In the genomic region with DNA sequence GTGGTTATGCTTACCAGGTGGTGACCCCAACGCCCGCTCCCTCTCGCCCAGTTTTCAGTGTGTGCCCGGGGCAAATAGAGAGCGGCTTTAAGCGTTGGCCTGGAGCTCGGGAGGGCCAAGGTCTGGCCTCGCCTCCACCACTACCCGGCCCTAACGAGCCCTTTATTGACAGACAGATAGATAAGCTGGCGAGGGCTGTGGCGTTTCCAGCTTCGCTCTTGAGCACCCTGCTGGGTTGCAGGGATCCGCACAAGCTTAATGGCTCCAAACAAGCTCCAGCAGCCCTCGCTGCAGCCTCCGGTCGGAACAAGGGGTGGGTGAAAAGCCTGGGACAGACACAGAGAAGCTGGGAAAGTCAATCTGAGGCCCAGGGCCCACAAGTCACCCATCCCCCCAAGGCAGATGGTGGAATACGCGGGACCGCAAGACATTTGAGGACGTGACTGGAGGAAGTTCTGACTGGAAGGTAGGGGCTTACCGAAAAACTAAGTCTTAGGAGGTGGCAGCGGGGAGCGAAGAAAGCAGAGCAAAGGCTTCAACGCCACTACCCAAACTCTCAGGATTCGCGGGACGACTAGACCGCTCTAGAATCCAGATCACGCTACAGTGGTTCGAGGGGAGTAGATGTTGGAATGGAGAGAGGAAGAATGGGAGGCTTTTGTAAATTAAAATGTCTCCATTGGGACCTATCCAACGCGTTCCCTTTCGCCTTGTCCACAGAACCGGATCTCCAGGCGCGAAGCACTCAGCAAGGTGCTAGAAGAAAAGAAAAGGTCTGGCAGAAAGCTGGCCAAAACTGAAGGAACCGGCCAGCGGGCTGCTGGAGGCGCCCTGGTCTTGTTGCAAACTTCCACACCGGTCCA, we compare ENCODE assay signal across 12 mouse cellular contexts. TPM values are rescaled to one million over a fixed set of nuclear protein-coding genes. Genes with fewer than 3 reads are reported as not detected.
A peak's percentile ranks its signal among the peaks of the same experiment; 100 is the strongest.
DNase-seq lines count a peak whose midpoint lies in the region; ATAC-seq lines count a peak whose summit lies in the region.
"Had no signal": no experiment of that assay in that cellular context is flagged by ENCODE, and none has a peak within 500 bp of the region (broad histone marks: within the 10 kb centered on the region; RNA-seq: fewer than 3 reads in every experiment).

No protein-coding gene starts in this region.

- peaks cover 83% of the 10 kb centered on the region for H3K27me3 ChIP-seq in hindbrain, embryonic 11.5 days (ENCODE audit: control insufficient read depth, insufficient read depth, low read length)
- H3K27me3 ChIP-seq in hindbrain, embryonic 13.5 days, result peaks cover 99% of the 10 kb centered on the region
- H3K27me3 ChIP-seq in hindbrain, embryonic 16.5 days (replicated peaks; ENCODE audit: control insufficient read depth, insufficient read depth, low read length), result peaks cover 63% of the 10 kb centered on the region

- H3K4me3 ChIP-seq in hindbrain, embryonic 11.5 days (ENCODE audit: low read depth, low read length), result no peak overlapping the region
- no peak overlapping the region for H3K4me3 ChIP-seq in hindbrain, embryonic 13.5 days
- no peak overlapping the region for H3K4me3 ChIP-seq in hindbrain, embryonic 16.5 days (ENCODE audit: low read length)
- H3K4me3 ChIP-seq: embryonic facial prominence, embryonic 13.5 days; heart, embryonic 13.5 days had no signal

- no peaks in the 10 kb centered on the region for H3K9me3 ChIP-seq in hindbrain, embryonic 11.5 days (ENCODE audit: control insufficient read depth, low read length)
- H3K9me3 ChIP-seq in hindbrain, embryonic 13.5 days, result no peaks in the 10 kb centered on the region
- no peaks in the 10 kb centered on the region for H3K9me3 ChIP-seq in hindbrain, embryonic 16.5 days (ENCODE audit: control insufficient read depth, low read length)
- H3K9me3 ChIP-seq: embryonic facial prominence, embryonic 13.5 days; heart, embryonic 13.5 days had no signal

- no peak overlapping the region for H3K4me2 ChIP-seq in hindbrain, embryonic 11.5 days (replicated peaks; ENCODE audit: low read depth, low read length)
- no peak overlapping the region for H3K4me2 ChIP-seq in hindbrain, embryonic 13.5 days
- H3K4me2 ChIP-seq in hindbrain, embryonic 16.5 days (ENCODE audit: low read length), result peak overlapping the region; percentile 28
- H3K4me2 ChIP-seq: embryonic facial prominence, embryonic 13.5 days; heart, embryonic 13.5 days had no signal

- WGBS in hindbrain, embryonic 11.5 days, result 1% methylated on average over 41 of the region's 41 CpGs
- 3% methylated on average over 41 of the region's 41 CpGs for whole genome bisulfite sequencing in hindbrain, embryonic 13.5 days
- 5% methylated on average over 41 of the region's 41 CpGs for WGBS in hindbrain, embryonic 16.5 days

- ATAC-seq in hindbrain, embryonic 11.5 days (ENCODE audit: low FRiP score), result no peak
- ATAC-seq in hindbrain, embryonic 13.5 days (ENCODE audit: low FRiP score), result no peak
- ATAC-seq in hindbrain, embryonic 16.5 days, result no peak

- H3K36me3 ChIP-seq in hindbrain, embryonic 11.5 days (ENCODE audit: control insufficient read depth, insufficient read depth, low read length), result no peaks in the 10 kb centered on the region
- H3K36me3 ChIP-seq in hindbrain, embryonic 13.5 days, result no peaks in the 10 kb centered on the region
- H3K36me3 ChIP-seq in hindbrain, embryonic 16.5 days (ENCODE audit: control insufficient read depth, insufficient read depth, low read length), result no peaks in the 10 kb centered on the region
- H3K36me3 ChIP-seq: embryonic facial prominence, embryonic 13.5 days; heart, embryonic 13.5 days had no signal

- no peak overlapping the region for H3K9ac ChIP-seq in hindbrain, embryonic 11.5 days (ENCODE audit: low read depth, low read length)
- no peak overlapping the region for H3K9ac ChIP-seq in hindbrain, embryonic 13.5 days
- H3K9ac ChIP-seq in hindbrain, embryonic 16.5 days (ENCODE audit: low read depth, low read length), result no peak overlapping the region
- H3K9ac ChIP-seq: embryonic facial prominence, embryonic 13.5 days; heart, embryonic 13.5 days had no signal

- H3K4me1 ChIP-seq in hindbrain, embryonic 11.5 days (replicated peaks; ENCODE audit: control insufficient read depth, insufficient read depth, low read length), result peaks cover 18% of the 10 kb centered on the region
- peaks cover 29% of the 10 kb centered on the region for H3K4me1 ChIP-seq in hindbrain, embryonic 13.5 days (replicated peaks)
- peaks cover 2% of the 10 kb centered on the region; the same call in 1 of the 2 replicates for H3K4me1 ChIP-seq in hindbrain, embryonic 16.5 days (ENCODE audit: control insufficient read depth, insufficient read depth, low read depth, low read length)

- no peak overlapping the region for H3K27ac ChIP-seq in hindbrain, embryonic 11.5 days (ENCODE audit: low read depth, low read length)
- H3K27ac ChIP-seq in hindbrain, embryonic 13.5 days, result no peak overlapping the region
- H3K27ac ChIP-seq in hindbrain, embryonic 16.5 days (ENCODE audit: low read depth, low read length), result no peak overlapping the region
- H3K27ac ChIP-seq: embryonic facial prominence, embryonic 13.5 days; heart, embryonic 13.5 days had no signal

- DNase-seq in hindbrain, embryonic 11.5 days (ENCODE audit: low spot score), result peak; percentile 57
- peak; percentile 43 to 52 for DNase-seq in cerebellum, postnatal 25 days
- DNase-seq in retina, postnatal 1 day, result peak; percentile 79
- DNase-seq in layer of hippocampus, adult 8-10 months (ENCODE audit: low spot score in 2 of 2), result no peak
- DNase-seq in urinary bladder, adult 2 months (ENCODE audit: low spot score), result no peak
- DNase-seq in layer of hippocampus, postnatal 10 days (ENCODE audit: low spot score in 2 of 2), result no peak

RNA-seq across cellular contexts. Expression of a gene that starts 1.7 kb away (rescaled TPM):
- polyA plus RNA-seq in hindbrain, embryonic 11.5 days (2014; fragmentation: Nextera tagmentation; extraction: Ambion mirVana), result 23.9 and 26.8 TPM in 2 replicates
- polyA plus RNA-seq in hindbrain, embryonic 13.5 days (2015; fragmentation: Nextera tagmentation; extraction: Ambion mirVana), result 26.4 and 29.8 TPM in 2 replicates
- polyA plus RNA-seq in hindbrain, embryonic 16.5 days (2015; fragmentation: Nextera tagmentation; extraction: Ambion mirVana), result 40.7 and 43.8 TPM in 2 replicates
- total RNA-seq in layer of hippocampus, adult 8-10 months (2022), result 10 to 100 TPM; 12.5 to 17.6 (median 12.8) TPM
- polyA plus RNA-seq in urinary bladder, adult 2 months (2012; rRNA removed), result not detected in 2 replicates
- total RNA-seq in layer of hippocampus, postnatal 10 days (2021), result 10 to 100 TPM; 11.8 to 13.5 TPM
- total RNA-seq: liver, adult 2 months; monocyte, adult 5-6 weeks had no signal
- polyA plus RNA-seq: liver, adult 2 months had no signal

Comparison
In these comparisons a context has a peak if more than half of its experiments do, and no peak if none do; other contexts are left out.
1. DNase-seq: peak in hindbrain, embryonic 11.5 days (single experiment), cerebellum, postnatal 25 days (2 of 2) and retina, postnatal 1 day (single experiment); none in layer of hippocampus, adult 8-10 months (0 of 2), urinary bladder, adult 2 months (single experiment) and layer of hippocampus, postnatal 10 days (0 of 2).
2. RNA of a gene that starts 1.7 kb away (polyA plus RNA-seq): 40.7 to 43.8 TPM in hindbrain, embryonic 16.5 days, 26.4 to 29.8 TPM in hindbrain, embryonic 13.5 days and 23.9 to 26.8 TPM in hindbrain, embryonic 11.5 days; not detected in urinary bladder, adult 2 months; every median in the first group is over 10 times any median in the second.